Mouse (Mus musculus): ENCODE results near the gene Tgif1. TPM values are rescaled to one million over a fixed set of nuclear protein-coding genes. Genes with fewer than 3 reads are reported as not detected.

The Tgif1 gene
- polyA plus RNA-seq (2012; fragmentation: generic; extraction: Trizol): 75.2 TPM

DNA sequence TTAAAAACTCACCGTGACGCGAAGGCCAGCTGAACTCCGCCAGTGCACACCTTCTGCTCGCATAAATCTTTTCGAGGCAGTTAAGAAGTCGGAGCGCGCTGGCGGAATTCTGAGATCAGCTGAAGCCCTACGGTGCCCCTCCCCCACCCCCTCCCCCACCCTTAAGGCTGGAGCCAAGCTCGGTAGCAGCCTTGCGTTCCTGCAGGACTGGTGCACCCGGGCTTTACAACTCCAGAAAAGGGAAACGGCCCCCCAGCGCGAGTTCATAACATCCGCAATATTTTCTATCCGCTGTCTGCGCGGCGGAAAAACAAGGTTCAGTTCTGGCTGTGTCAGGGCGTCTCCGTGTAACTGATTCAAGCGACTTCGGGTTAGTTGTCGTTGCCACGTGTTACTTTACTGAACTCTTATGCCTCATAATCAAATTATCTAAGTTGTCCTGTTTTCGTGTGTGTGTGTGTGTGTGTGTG, at the start of gene Tgif1:
Gene Tgif1, minus strand, starts transcription at position 111 of the 470 bp plus-strand sequence.
- no peaks in the 10 kb centered on the region for H3K27me3 ChIP-seq (ENCODE audit: control insufficient read depth, insufficient read depth, insufficient read length)
- H3K36me3 ChIP-seq (ENCODE audit: control insufficient read depth, insufficient read depth): peaks cover 8% of the 10 kb centered on the region
- peak within 1 kb of the TSS; percentile 84 for H3K4me2 ChIP-seq (ENCODE audit: low read depth)
- peak within 1 kb of the TSS; percentile 98 for H3K4me3 ChIP-seq
- H3ac ChIP-seq (ENCODE audit: control insufficient read depth, insufficient read length): peak within 1 kb of the TSS; percentile 72
- TF ChIP-seq MYOD1 (IDR thresholded peaks at IDR 0.05; ENCODE audit: control insufficient read depth in 1 of 3, insufficient read length in 2 of 3, low read depth in 2 of 3) (peak in 1 of 3 experiments; percentile 17), TCF3 (IDR thresholded peaks at IDR 0.05; ENCODE audit: insufficient read length, low read depth) (no peak)
- peaks cover 45% of the 10 kb centered on the region for H3K79me2 ChIP-seq (ENCODE audit: control insufficient read depth, insufficient read depth)

DNA sequence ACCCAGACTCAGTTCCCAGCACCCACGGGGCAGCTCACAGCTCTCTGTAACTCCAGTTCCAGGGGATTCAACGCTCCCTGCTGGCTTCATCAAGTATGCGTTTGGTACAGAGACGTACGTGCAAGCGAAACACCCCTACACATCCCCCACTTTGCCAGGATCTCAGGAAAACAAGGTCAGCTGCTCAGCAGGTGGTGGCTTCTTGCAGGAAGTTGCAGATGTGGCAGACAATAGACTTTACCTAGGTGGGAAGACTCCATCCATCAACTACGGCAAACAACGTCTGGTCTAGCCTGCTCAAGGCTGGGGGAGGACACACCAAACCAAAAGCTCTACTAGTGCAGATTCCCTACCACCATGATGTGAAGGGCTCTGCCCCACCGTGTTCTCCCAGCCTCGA, 47.3 kb upstream of the Tgif1 start:
- TF ChIP-seq USF1 (IDR thresholded peaks at IDR 0.05; ENCODE audit: low read depth): no peak
- no peak for TF ChIP-seq TCF3 (IDR thresholded peaks at IDR 0.05; ENCODE audit: insufficient read length, low read depth)
- no peak for TF ChIP-seq POLR2AphosphoS2 (IDR thresholded peaks at IDR 0.05; ENCODE audit: insufficient read length, low read depth)
- no peak for TF ChIP-seq TCF12 (IDR thresholded peaks at IDR 0.05; ENCODE audit: insufficient read depth, poor library complexity, severe bottlenecking)
- no peak for TF ChIP-seq MAX (IDR thresholded peaks at IDR 0.05; ENCODE audit: low read depth)
- TF ChIP-seq POLR2A (IDR thresholded peaks at IDR 0.05; ENCODE audit: insufficient read length, low read depth): no peak
- no peak for TF ChIP-seq CEBPB (IDR thresholded peaks at IDR 0.05; ENCODE audit: insufficient read depth, poor library complexity, severe bottlenecking)
- no peak for TF ChIP-seq MYOG (IDR thresholded peaks at IDR 0.05; ENCODE audit: control insufficient read depth in 1 of 3, insufficient read depth in 1 of 3, insufficient read length in 2 of 3, low read depth in 2 of 3)
- no peak for TF ChIP-seq MYOD1 (IDR thresholded peaks at IDR 0.05; ENCODE audit: control insufficient read depth in 1 of 3, insufficient read length in 2 of 3, low read depth in 2 of 3)
- TF ChIP-seq REST (IDR thresholded peaks at IDR 0.05; ENCODE audit: insufficient read depth, insufficient read length): no peak
- TF ChIP-seq E2F4 (IDR thresholded peaks at IDR 0.05; ENCODE audit: insufficient read depth): no peak
- no peak for TF ChIP-seq SRF (IDR thresholded peaks at IDR 0.05; ENCODE audit: control insufficient read depth, insufficient read length, low read depth)
- no peak overlapping the region for H3ac ChIP-seq (ENCODE audit: control insufficient read depth, insufficient read length)
- H3K79me2 ChIP-seq (ENCODE audit: control insufficient read depth, insufficient read depth): no peaks in the 10 kb centered on the region
- H3K27me3 ChIP-seq (ENCODE audit: control insufficient read depth, insufficient read depth, insufficient read length): no peaks in the 10 kb centered on the region
- no peak overlapping the region for H3K4me3 ChIP-seq
- H3K36me3 ChIP-seq (ENCODE audit: control insufficient read depth, insufficient read depth): no peaks in the 10 kb centered on the region
- H3K4me2 ChIP-seq (ENCODE audit: low read depth): no peak overlapping the region

DNA sequence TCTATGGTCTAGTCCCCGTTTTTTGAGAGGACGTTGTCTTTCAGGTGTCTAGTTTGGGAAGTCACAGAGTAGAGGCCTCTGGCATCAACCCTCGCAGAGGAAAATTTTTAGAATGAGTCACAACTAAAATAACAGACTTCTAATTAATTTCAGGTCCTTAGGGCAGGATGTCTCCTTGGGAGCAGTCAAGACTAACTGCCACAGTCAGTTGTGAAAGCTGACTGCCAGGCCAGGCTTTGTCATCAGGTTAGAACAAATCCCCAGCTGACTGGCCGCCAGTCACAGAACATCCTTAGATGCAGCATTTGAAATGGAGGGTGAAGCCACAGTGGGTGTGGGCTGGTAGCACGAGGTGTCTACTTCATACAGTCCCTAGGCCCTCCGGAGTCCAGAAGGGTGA, 46.3 kb upstream of the Tgif1 start:
- Histone ChIP-seq H3K36me3 (ENCODE audit: control insufficient read depth, insufficient read depth) (no peaks in the 10 kb centered on the region), H3K27me3 (ENCODE audit: control insufficient read depth, insufficient read depth, insufficient read length) (no peaks in the 10 kb centered on the region), H3K79me2 (ENCODE audit: control insufficient read depth, insufficient read depth) (no peaks in the 10 kb centered on the region), H3K4me3 (no peak overlapping the region), H3K4me2 (ENCODE audit: low read depth) (no peak overlapping the region), H3ac (ENCODE audit: control insufficient read depth, insufficient read length) (no peak overlapping the region)
- TF ChIP-seq TCF12 (IDR thresholded peaks at IDR 0.05; ENCODE audit: insufficient read depth, poor library complexity, severe bottlenecking) (no peak), REST (IDR thresholded peaks at IDR 0.05; ENCODE audit: insufficient read depth, insufficient read length) (no peak), SRF (IDR thresholded peaks at IDR 0.05; ENCODE audit: control insufficient read depth, insufficient read length, low read depth) (no peak), POLR2AphosphoS2 (IDR thresholded peaks at IDR 0.05; ENCODE audit: insufficient read length, low read depth) (no peak), MYOG (IDR thresholded peaks at IDR 0.05; ENCODE audit: control insufficient read depth in 1 of 3, insufficient read depth in 1 of 3, insufficient read length in 2 of 3, low read depth in 2 of 3) (no peak), POLR2A (IDR thresholded peaks at IDR 0.05; ENCODE audit: insufficient read length, low read depth) (no peak), CEBPB (IDR thresholded peaks at IDR 0.05; ENCODE audit: insufficient read depth, poor library complexity, severe bottlenecking) (no peak), MYOD1 (IDR thresholded peaks at IDR 0.05; ENCODE audit: control insufficient read depth in 1 of 3, insufficient read length in 2 of 3, low read depth in 2 of 3) (no peak), USF1 (IDR thresholded peaks at IDR 0.05; ENCODE audit: low read depth) (no peak), MAX (IDR thresholded peaks at IDR 0.05; ENCODE audit: low read depth) (no peak), TCF3 (IDR thresholded peaks at IDR 0.05; ENCODE audit: insufficient read length, low read depth) (no peak), E2F4 (IDR thresholded peaks at IDR 0.05; ENCODE audit: insufficient read depth) (no peak)

DNA sequence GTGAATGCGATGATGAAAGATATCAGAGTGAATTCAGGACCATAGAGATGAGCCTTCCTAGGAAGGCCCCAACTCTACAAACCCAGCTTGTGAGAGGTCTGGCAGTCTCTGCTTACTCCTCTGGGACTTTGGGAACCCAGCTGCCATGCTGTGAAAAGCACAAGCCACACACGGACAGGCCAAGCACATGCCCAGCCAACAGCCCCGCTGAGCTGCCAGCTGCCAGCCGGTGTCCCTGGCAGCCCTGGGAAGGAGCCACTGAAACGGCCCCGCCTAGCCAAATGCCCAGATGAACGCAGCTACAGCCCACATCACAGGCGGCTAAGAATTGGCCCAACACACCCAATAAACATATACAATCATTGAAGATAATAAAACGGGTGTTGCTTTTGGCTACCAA, 41.5 kb upstream of the Tgif1 start:
- TF ChIP-seq MYOG (IDR thresholded peaks at IDR 0.05; ENCODE audit: control insufficient read depth in 1 of 3, insufficient read depth in 1 of 3, insufficient read length in 2 of 3, low read depth in 2 of 3): peak; percentile 83 to 93 (median 84)
- TF ChIP-seq POLR2A (IDR thresholded peaks at IDR 0.05; ENCODE audit: insufficient read length, low read depth): no peak
- TF ChIP-seq REST (IDR thresholded peaks at IDR 0.05; ENCODE audit: insufficient read depth, insufficient read length): no peak
- no peak for TF ChIP-seq CEBPB (IDR thresholded peaks at IDR 0.05; ENCODE audit: insufficient read depth, poor library complexity, severe bottlenecking)
- TF ChIP-seq SRF (IDR thresholded peaks at IDR 0.05; ENCODE audit: control insufficient read depth, insufficient read length, low read depth): no peak
- peak in 2 of 3 experiments; percentile 76 to 90 for TF ChIP-seq MYOD1 (IDR thresholded peaks at IDR 0.05; ENCODE audit: control insufficient read depth in 1 of 3, insufficient read length in 2 of 3, low read depth in 2 of 3)
- peak; percentile 9 for TF ChIP-seq TCF12 (IDR thresholded peaks at IDR 0.05; ENCODE audit: insufficient read depth, poor library complexity, severe bottlenecking)
- peak; percentile 61 for TF ChIP-seq TCF3 (IDR thresholded peaks at IDR 0.05; ENCODE audit: insufficient read length, low read depth)
- H3K27me3 ChIP-seq (ENCODE audit: control insufficient read depth, insufficient read depth, insufficient read length): no peaks in the 10 kb centered on the region
- no peaks in the 10 kb centered on the region for H3K79me2 ChIP-seq (ENCODE audit: control insufficient read depth, insufficient read depth)
- no peak overlapping the region for H3K4me2 ChIP-seq (ENCODE audit: low read depth)
- H3K36me3 ChIP-seq (ENCODE audit: control insufficient read depth, insufficient read depth): no peaks in the 10 kb centered on the region
- H3ac ChIP-seq (ENCODE audit: control insufficient read depth, insufficient read length): no peak overlapping the region
- H3K4me3 ChIP-seq: no peak overlapping the region

DNA sequence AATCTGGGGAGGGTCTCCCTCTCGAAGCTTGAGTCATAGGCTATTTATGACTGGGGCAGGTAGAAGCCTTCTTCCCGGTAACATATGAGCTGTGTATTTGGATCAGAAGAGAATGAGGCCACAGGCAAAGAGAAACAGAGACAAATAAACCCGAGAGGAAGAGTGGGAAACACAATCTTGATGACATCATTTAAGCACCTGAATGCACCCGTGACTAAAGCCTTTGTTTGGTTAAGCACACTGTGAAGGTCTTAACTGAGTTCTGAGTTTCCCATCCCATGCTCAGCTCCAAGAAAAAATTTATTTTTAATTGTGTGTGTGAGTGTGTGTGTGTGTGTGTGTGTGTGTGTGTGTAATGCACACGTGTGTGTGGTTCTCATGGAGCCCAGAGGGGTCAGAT, 39.8 kb upstream of the Tgif1 start:
- Histone ChIP-seq H3K4me3 (no peak overlapping the region), H3K27me3 (ENCODE audit: control insufficient read depth, insufficient read depth, insufficient read length) (no peaks in the 10 kb centered on the region), H3ac (ENCODE audit: control insufficient read depth, insufficient read length) (no peak overlapping the region), H3K79me2 (ENCODE audit: control insufficient read depth, insufficient read depth) (no peaks in the 10 kb centered on the region), H3K4me2 (ENCODE audit: low read depth) (no peak overlapping the region), H3K36me3 (ENCODE audit: control insufficient read depth, insufficient read depth) (no peaks in the 10 kb centered on the region)
- TF ChIP-seq TCF3 (IDR thresholded peaks at IDR 0.05; ENCODE audit: insufficient read length, low read depth) (no peak), CEBPB (IDR thresholded peaks at IDR 0.05; ENCODE audit: insufficient read depth, poor library complexity, severe bottlenecking) (no peak), USF1 (IDR thresholded peaks at IDR 0.05; ENCODE audit: low read depth) (no peak), REST (IDR thresholded peaks at IDR 0.05; ENCODE audit: insufficient read depth, insufficient read length) (no peak), POLR2A (IDR thresholded peaks at IDR 0.05; ENCODE audit: insufficient read length, low read depth) (no peak), SRF (IDR thresholded peaks at IDR 0.05; ENCODE audit: control insufficient read depth, insufficient read length, low read depth) (no peak), POLR2AphosphoS2 (IDR thresholded peaks at IDR 0.05; ENCODE audit: insufficient read length, low read depth) (no peak), MYOD1 (IDR thresholded peaks at IDR 0.05; ENCODE audit: control insufficient read depth in 1 of 3, insufficient read length in 2 of 3, low read depth in 2 of 3) (no peak), MAX (IDR thresholded peaks at IDR 0.05; ENCODE audit: low read depth) (no peak), TCF12 (IDR thresholded peaks at IDR 0.05; ENCODE audit: insufficient read depth, poor library complexity, severe bottlenecking) (no peak), E2F4 (IDR thresholded peaks at IDR 0.05; ENCODE audit: insufficient read depth) (no peak), MYOG (IDR thresholded peaks at IDR 0.05; ENCODE audit: control insufficient read depth in 1 of 3, insufficient read depth in 1 of 3, insufficient read length in 2 of 3, low read depth in 2 of 3) (no peak)
